Mouse (Mus musculus) forebrain, embryonic 16.5 days (tissue): ENCODE data around the gene Lrrc72. TPM values are rescaled to one million over a fixed set of nuclear protein-coding genes. Genes with fewer than 3 reads are reported as not detected.

ENCODE experiments used
- ATAC-seq: fragments of 200-750 bp; cut with Nextera tagmentation; 2 replicates; pipeline ENCODE4 v1.8.0; 2017; ENCODE audit warnings: mild to moderate bottlenecking, moderate library complexity
- H3K27ac ChIP-seq: fragments of 300-500 bp; sonication (generic); 2 replicates; pipeline ENCODE4 v1.5.1; 2014; ENCODE audit warnings: low read length, control low read depth
- H3K27me3 ChIP-seq: fragments of 300-500 bp; sonication (generic); replicated peaks from 2 replicates; pipeline ENCODE4 v1.6.1; 2014; ENCODE audit warnings: low read length; ENCODE audit not compliant: control insufficient read depth, insufficient read depth
- H3K36me3 ChIP-seq: fragments of 300-500 bp; sonication (generic); 2 replicates; pipeline ENCODE4 v1.6.1; 2014; ENCODE audit not compliant: control insufficient read depth, insufficient read depth
- H3K4me1 ChIP-seq: fragments of 300-500 bp; sonication (generic); replicated peaks from 2 replicates; pipeline ENCODE4 v1.6.1; 2014; ENCODE audit warnings: low read length; ENCODE audit not compliant: control insufficient read depth, insufficient read depth
- H3K4me2 ChIP-seq: fragments of 300-500 bp; sonication (generic); 2 replicates; pipeline ENCODE4 v1.6.1; 2014; ENCODE audit warnings: mild to moderate bottlenecking, low read length, control low read depth
- H3K4me3 ChIP-seq: fragments of 300-500 bp; sonication (generic); replicated peaks from 2 replicates; pipeline ENCODE4 v1.5.1; 2014; ENCODE audit warnings: mild to moderate bottlenecking, low read length, control low read depth
- H3K9ac ChIP-seq: fragments of 300-500 bp; sonication (generic); replicated peaks from 2 replicates; pipeline ENCODE4 v1.6.1; 2014; ENCODE audit warnings: low read depth, low read length, control low read depth
- H3K9me3 ChIP-seq: fragments of 300-500 bp; sonication (generic); 2 replicates; pipeline ENCODE4 v1.6.1; 2016; ENCODE audit warnings: low read length; ENCODE audit not compliant: control insufficient read depth
- WGBS: fragments of 180-500 bp; shearing (Covaris S2); extraction: QIAGEN DNeasy Blood & Tissue Kit; methylation state at CpG from one replicate; pipeline ENCODE4 v1.1.7; 2014; 5-methylcytosine and 5-hydroxymethylcytosine counted together
- polyA plus RNA-seq: library from polyadenylated mRNA; unstranded; fragments of >200 nt; fragmentation: Nextera tagmentation; extraction: Ambion mirVana; gene quantifications from 2 replicates; pipeline ENCODE4 v1.2.1, GENCODE M21; 2015

The Lrrc72 gene
- polyA plus RNA-seq, result not detected in 2 replicates

GRCm38 (mm10) chr12:36253298-36253697 lies at the start of gene Lrrc72:
Gene Lrrc72 (minus strand): TSS chr12:36253398.
- no peak for ATAC-seq
- no peak within 1 kb of the TSS for H3K4me2 ChIP-seq
- no peaks in the 10 kb centered on the region for H3K27me3 ChIP-seq
- no peak within 1 kb of the TSS for H3K4me3 ChIP-seq
- no peaks in the 10 kb centered on the region for H3K4me1 ChIP-seq
- H3K36me3 ChIP-seq, result no peaks in the 10 kb centered on the region
- 92% methylated on average over 9 of the region's 9 CpGs for WGBS
- H3K27ac ChIP-seq, result no peak within 1 kb of the TSS
- H3K9me3 ChIP-seq, result no peaks in the 10 kb centered on the region
- H3K9ac ChIP-seq, result no peak within 1 kb of the TSS

GRCm38 (mm10) chr12:36302326-36302725 lies 49.1 kb upstream of the Lrrc72 start:
- 53% methylated on average over 12 of the region's 12 CpGs for WGBS
- peaks cover 4% of the 10 kb centered on the region; the same call in 1 of the 2 replicates for H3K4me1 ChIP-seq
- peak overlapping the region; percentile 29 for H3K4me2 ChIP-seq
- H3K27me3 ChIP-seq, result no peaks in the 10 kb centered on the region
- H3K4me3 ChIP-seq, result 0 out of 2 replicates have a peak overlapping the region, but pooled peaks have one; percentile 5
- no peak overlapping the region for H3K27ac ChIP-seq
- H3K9me3 ChIP-seq, result no peaks in the 10 kb centered on the region
- no peaks in the 10 kb centered on the region for H3K36me3 ChIP-seq
- no peak overlapping the region for H3K9ac ChIP-seq
- ATAC-seq, result peak; percentile 94

GRCm38 (mm10) chr12:36291346-36291745 lies 38.1 kb upstream of the Lrrc72 start:
- H3K4me2 ChIP-seq, result no peak overlapping the region
- WGBS, result 73% methylated on average over 6 of the region's 6 CpGs
- ATAC-seq, result no peak
- H3K4me1 ChIP-seq, result no peaks in the 10 kb centered on the region
- H3K4me3 ChIP-seq, result no peak overlapping the region
- H3K9me3 ChIP-seq, result no peaks in the 10 kb centered on the region
- H3K27me3 ChIP-seq, result no peaks in the 10 kb centered on the region
- H3K9ac ChIP-seq, result no peak overlapping the region
- H3K36me3 ChIP-seq, result no peaks in the 10 kb centered on the region
- no peak overlapping the region for H3K27ac ChIP-seq

GRCm38 (mm10) chr12:36290465-36290864 lies 37.3 kb upstream of the Lrrc72 start:
- 83% methylated on average over 4 of the region's 4 CpGs for WGBS
- Histone ChIP-seq H3K4me3 (no peak overlapping the region), H3K27me3 (no peaks in the 10 kb centered on the region), H3K36me3 (no peaks in the 10 kb centered on the region), H3K9ac (no peak overlapping the region), H3K27ac (no peak overlapping the region), H3K4me1 (no peaks in the 10 kb centered on the region), H3K9me3 (no peaks in the 10 kb centered on the region), H3K4me2 (no peak overlapping the region)
- no peak for ATAC-seq

- H3K9me3 ChIP-seq, result no peaks in the 10 kb centered on the region
- WGBS, result 80% methylated on average over 8 of the region's 8 CpGs
- H3K27me3 ChIP-seq, result no peaks in the 10 kb centered on the region
- no peaks in the 10 kb centered on the region for H3K4me1 ChIP-seq
- no peak overlapping the region for H3K27ac ChIP-seq
- ATAC-seq, result peak; percentile 57
- no peak overlapping the region for H3K4me3 ChIP-seq
- no peak overlapping the region for H3K4me2 ChIP-seq
- H3K36me3 ChIP-seq, result no peaks in the 10 kb centered on the region
- H3K9ac ChIP-seq, result no peak overlapping the region
Observed at GRCm38 (mm10) chr12:36289634-36290033, 36.4 kb upstream of the Lrrc72 start.

- peaks cover 3% of the 10 kb centered on the region for H3K4me1 ChIP-seq
- no peak overlapping the region for H3K4me3 ChIP-seq
- no peaks in the 10 kb centered on the region for H3K36me3 ChIP-seq
- no peak overlapping the region for H3K9ac ChIP-seq
- no peaks in the 10 kb centered on the region for H3K9me3 ChIP-seq
- 60% methylated on average over 3 of the region's 3 CpGs for WGBS
- no peaks in the 10 kb centered on the region for H3K27me3 ChIP-seq
- no peak overlapping the region for H3K4me2 ChIP-seq
- peak; percentile 50; the same call in 1 of the 2 replicates for ATAC-seq
- no peak overlapping the region for H3K27ac ChIP-seq
Observed at GRCm38 (mm10) chr12:36274823-36275222, 21.6 kb upstream of the Lrrc72 start.

GRCm38 (mm10) chr12:36267670-36268246 lies 14.6 kb upstream of the Lrrc72 start:
- no peak overlapping the region for H3K4me3 ChIP-seq
- no peaks in the 10 kb centered on the region for H3K27me3 ChIP-seq
- no peak overlapping the region for H3K9ac ChIP-seq
- H3K36me3 ChIP-seq, result no peaks in the 10 kb centered on the region
- no peak overlapping the region for H3K27ac ChIP-seq
- H3K4me2 ChIP-seq, result no peak overlapping the region
- no peaks in the 10 kb centered on the region for H3K4me1 ChIP-seq
- H3K9me3 ChIP-seq, result no peaks in the 10 kb centered on the region
- WGBS, result 88% methylated on average over 8 of the region's 8 CpGs
- ATAC-seq, result no peak

GRCm38 (mm10) chr12:36262116-36262721 lies 9.0 kb upstream of the Lrrc72 start:
- WGBS, result 64% methylated on average over 11 of the region's 11 CpGs
- H3K4me3 ChIP-seq, result no peak overlapping the region
- no peaks in the 10 kb centered on the region for H3K9me3 ChIP-seq
- no peaks in the 10 kb centered on the region for H3K27me3 ChIP-seq
- no peak overlapping the region for H3K4me2 ChIP-seq
- no peaks in the 10 kb centered on the region for H3K4me1 ChIP-seq
- no peak overlapping the region for H3K9ac ChIP-seq
- ATAC-seq, result no peak
- H3K27ac ChIP-seq, result no peak overlapping the region
- no peaks in the 10 kb centered on the region for H3K36me3 ChIP-seq

- no peaks in the 10 kb centered on the region for H3K36me3 ChIP-seq
- 36% methylated on average over 5 of the region's 5 CpGs for WGBS
- no peak overlapping the region for H3K4me3 ChIP-seq
- no peak overlapping the region for H3K27ac ChIP-seq
- no peak for ATAC-seq
- no peak overlapping the region for H3K4me2 ChIP-seq
- no peaks in the 10 kb centered on the region for H3K9me3 ChIP-seq
- H3K9ac ChIP-seq, result no peak overlapping the region
- no peaks in the 10 kb centered on the region for H3K27me3 ChIP-seq
- no peaks in the 10 kb centered on the region for H3K4me1 ChIP-seq
Observed at GRCm38 (mm10) chr12:36255413-36255812, 2.2 kb upstream of the Lrrc72 start.
